In the genomic region with DNA sequence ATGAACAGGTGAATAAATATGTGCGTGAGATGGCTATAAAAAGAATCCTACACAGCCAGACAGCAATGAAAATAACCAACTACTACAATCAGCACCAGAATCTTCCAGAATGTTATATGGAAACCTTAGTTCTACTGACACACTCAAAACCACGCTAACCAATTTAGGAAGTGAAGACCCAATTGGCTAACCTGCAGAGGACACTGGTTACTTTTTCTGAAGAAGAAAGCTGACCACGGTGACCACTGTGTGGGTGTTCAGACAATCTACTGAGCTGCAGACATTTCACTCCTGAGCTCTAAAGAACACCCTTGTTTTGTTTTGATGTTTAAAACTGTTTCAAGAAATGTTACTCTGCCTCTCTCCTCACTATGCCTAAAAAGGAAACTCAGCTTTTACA, we compare ENCODE assay signal across 26 mouse cellular contexts. TPM values are rescaled to one million over a fixed set of nuclear protein-coding genes. Genes with fewer than 3 reads are reported as not detected.
DNase-seq lines count a peak whose midpoint lies in the region; ATAC-seq and TF ChIP-seq lines count a peak whose summit lies in the region.
"Had no signal": no experiment of that assay in that cellular context is flagged by ENCODE, and none has a peak within 500 bp of the region (broad histone marks: within the 10 kb centered on the region; RNA-seq: fewer than 3 reads in every experiment).

No protein-coding gene starts in this region.

- no peak for TF ChIP-seq CTCF in lung, adult 2 months (IDR thresholded peaks at IDR 0.05; ENCODE audit: insufficient read depth, low read length)

- WGBS in lung, adult 2 months = 91% methylated on average over 3 of the region's 3 CpGs

- DNase-seq in lung, postnatal 36 days = peak; percentile 23
- no peak for DNase-seq in lung, adult 2 months
- peak; percentile 35 for DNase-seq in Muller cell, postnatal 12 days (ENCODE audit: inconsistent ontology term)
- DNase-seq in spleen, adult 18-20 months = no peak
- DNase-seq in gastrocnemius, postnatal 4 days (ENCODE audit: low spot score in 2 of 2) = no peak
- no peak for DNase-seq in thymus, postnatal 10 days (ENCODE audit: low spot score in 2 of 2)
- DNase-seq: adrenal gland, adult 2 months; adrenal gland, postnatal 14 days; cerebellum, adult 11-12 months; cerebellum, adult 8-10 months; cerebellum, postnatal 10 days; cerebellum, postnatal 36 days; gastrocnemius, postnatal 25 days; heart, adult 18-20 months; heart, postnatal 14 days; heart, postnatal 4 days had no signal

- no peak overlapping the region for H3K4me3 ChIP-seq in lung, adult 2 months (replicated peaks; ENCODE audit: extremely low read depth, low read depth, low read length)
- H3K4me3 ChIP-seq: embryonic facial prominence, embryonic 12.5 days; embryonic facial prominence, embryonic 15.5 days; forebrain, embryonic 12.5 days; forebrain, embryonic 15.5 days; heart, embryonic 13.5 days had no signal

- ATAC-seq in megakaryocyte, adult 5-6 weeks (ENCODE audit: poor library complexity, severe bottlenecking) = peak; percentile 49
- ATAC-seq: CD4-positive, CD25-positive, alpha-beta regulatory T cell, adult 4 months; forebrain, embryonic 15.5 days; hindbrain, postnatal 0 days; inflammation-experienced regulatory T-cells, adult 6 months; intestine, embryonic 16.5 days had no signal

- no peaks in the 10 kb centered on the region; the same call in 1 of the 2 replicates for H3K4me1 ChIP-seq in lung, adult 2 months (ENCODE audit: control insufficient read depth, insufficient read depth, low read length)
- H3K4me1 ChIP-seq: embryonic facial prominence, embryonic 12.5 days; embryonic facial prominence, embryonic 15.5 days; forebrain, embryonic 12.5 days; forebrain, embryonic 15.5 days had no signal

- TF ChIP-seq POLR2A in lung, adult 2 months (IDR thresholded peaks at IDR 0.05; ENCODE audit: borderline replicate concordance, extremely low read depth, low read depth, low read length) = no peak

RNA-seq across cellular contexts. Expression of gene Eef1akmt2, which starts 9.3 kb away (rescaled TPM):
- 6.3 and 7.8 TPM in 2 replicates for polyA plus RNA-seq in lung, adult 2 months (2012; rRNA removed)
- total RNA-seq in megakaryocyte, adult 5-6 weeks (2015) = 24.7 and 31.9 TPM in 2 replicates
- total RNA-seq in megakaryocyte, adult 5-6 weeks (2017) = 34.9 and 35.8 TPM in 2 replicates
- 10 to 100 TPM; 15.7 to 21.1 TPM for total RNA-seq in gastrocnemius, postnatal 4 days (2021)

RNA-seq across cellular contexts. Expression of gene Abraxas2, which starts 15.9 kb away (rescaled TPM):
- 7.8 and 12.2 TPM in 2 replicates for polyA plus RNA-seq in lung, adult 2 months (2012; rRNA removed)
- 49.4 and 51.6 TPM in 2 replicates for total RNA-seq in megakaryocyte, adult 5-6 weeks (2015)
- total RNA-seq in megakaryocyte, adult 5-6 weeks (2017) = 47.6 and 48.0 TPM in 2 replicates
- total RNA-seq in gastrocnemius, postnatal 4 days (2021) = 10 to 100 TPM; 33.1 to 37.7 TPM

RNA-seq across cellular contexts. Expression of gene Fam53b, which starts 29.5 kb away (rescaled TPM):
- 79.4 and 80.3 TPM in 2 replicates for polyA plus RNA-seq in lung, adult 2 months (2012; rRNA removed)
- total RNA-seq in megakaryocyte, adult 5-6 weeks (2015) = 21.7 and 26.3 TPM in 2 replicates
- 11.3 and 18.9 TPM in 2 replicates for total RNA-seq in megakaryocyte, adult 5-6 weeks (2017)
- total RNA-seq in gastrocnemius, postnatal 4 days (2021) = 10 to 100 TPM; 44.6 to 48.9 TPM

Comparison
In these comparisons a context has a peak if more than half of its experiments do, and no peak if none do; other contexts are left out.
1. DNase-seq: peak in lung, postnatal 36 days (single experiment) and Muller cell, postnatal 12 days (single experiment); none in lung, adult 2 months (single experiment), spleen, adult 18-20 months (0 of 2), gastrocnemius, postnatal 4 days (0 of 2) and thymus, postnatal 10 days (0 of 2).